Mouse (Mus musculus) olfactory bulb, adult 2 months (tissue): Measurements from ENCODE around the gene Ccdc137. TPM values are rescaled to one million over a fixed set of nuclear protein-coding genes. Genes with fewer than 3 reads are reported as not detected.

Source experiments
- H3K27ac ChIP-seq: fragments of 200-500 bp; 2 replicates; pipeline ENCODE4 v1.5.1; 2012; ENCODE audit warnings: low read depth, low read length; ENCODE audit not compliant: insufficient read depth
- H3K4me1 ChIP-seq: fragments of 200-500 bp; 2 replicates; pipeline ENCODE4 v1.6.1; 2012; ENCODE audit warnings: low read length; ENCODE audit not compliant: control insufficient read depth, insufficient read depth
- H3K4me3 ChIP-seq: fragments of 200-500 bp; 2 replicates; pipeline ENCODE4 v1.5.1; 2012; ENCODE audit warnings: mild to moderate bottlenecking, low read depth, low read length, moderate library complexity; ENCODE audit not compliant: insufficient read depth
- CTCF ChIP-seq: fragments of 200-500 bp; IDR thresholded peaks from 2 replicates; pipeline ENCODE4 v1.5.1; 2012; ENCODE audit warnings: low read depth, mild to moderate bottlenecking, low read length, moderate library complexity; ENCODE audit not compliant: insufficient read depth
- POLR2A ChIP-seq: fragments of 200-500 bp; IDR thresholded peaks from 2 replicates; pipeline ENCODE4 v1.6.1; 2012; ENCODE audit warnings: mild to moderate bottlenecking, low read depth, low read length, moderate library complexity; ENCODE audit not compliant: insufficient read depth
- WGBS: fragments of 180-500 bp; shearing (Covaris S2); methylation state at CpG from one replicate; pipeline ENCODE4 v1.1.7; 2018; 5-methylcytosine and 5-hydroxymethylcytosine counted together
- polyA plus RNA-seq: library from polyadenylated mRNA; stranded (reverse); fragments of >200 nt; gene quantifications from 2 replicates; pipeline ENCODE4 v1.2.4, GENCODE M21; 2012; ENCODE audit warnings: low replicate concordance; ENCODE audit not compliant: missing spikeins, insufficient read depth, insufficient read length

Ccdc137 gene
- polyA plus RNA-seq, 1 experiment: not detected

DNA sequence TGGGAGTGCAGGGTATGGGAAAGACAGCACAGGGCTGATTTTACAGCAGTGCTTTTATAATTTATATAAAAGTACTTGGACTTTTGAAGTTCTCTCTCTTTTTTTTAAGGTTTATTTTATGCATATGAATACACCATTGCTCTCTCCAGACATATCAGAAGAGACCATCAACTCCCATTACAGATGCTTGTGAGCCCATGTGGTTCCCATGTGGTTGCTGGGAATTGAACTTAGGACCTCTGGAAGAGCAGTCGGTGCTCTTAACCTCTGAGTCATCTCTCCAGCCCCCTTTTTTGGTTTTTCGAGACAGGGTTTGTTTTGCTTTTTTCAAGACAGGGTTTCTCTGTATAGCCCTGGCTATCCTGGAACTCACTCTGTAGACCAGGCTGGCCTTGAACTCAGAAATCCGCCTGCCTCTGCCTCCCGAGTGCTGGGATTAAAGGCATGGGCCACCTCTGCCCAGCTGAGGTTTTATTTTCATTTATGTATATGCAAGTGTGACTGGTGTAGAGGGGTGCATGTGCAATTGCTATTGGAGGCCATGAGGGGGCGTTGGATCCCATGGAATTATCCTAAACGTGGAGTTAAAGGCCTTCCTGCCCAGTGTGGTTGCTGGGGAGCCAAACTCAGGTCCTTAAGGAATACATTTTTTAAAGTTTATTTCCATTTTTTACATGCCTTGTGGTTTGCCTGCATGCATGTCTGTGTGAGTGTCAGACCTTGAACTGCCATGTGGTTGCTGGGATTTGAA is 1.1 kb downstream of the Ccdc137 start:
- H3K4me1 ChIP-seq: peaks cover 8% of the 10 kb centered on the region
- TF ChIP-seq POLR2A (no peak), CTCF (no peak)
- WGBS: 66% methylated on average over 6 of the region's 6 CpGs
- H3K27ac ChIP-seq: no peak overlapping the region
- H3K4me3 ChIP-seq: peak overlapping the region; percentile 67

DNA sequence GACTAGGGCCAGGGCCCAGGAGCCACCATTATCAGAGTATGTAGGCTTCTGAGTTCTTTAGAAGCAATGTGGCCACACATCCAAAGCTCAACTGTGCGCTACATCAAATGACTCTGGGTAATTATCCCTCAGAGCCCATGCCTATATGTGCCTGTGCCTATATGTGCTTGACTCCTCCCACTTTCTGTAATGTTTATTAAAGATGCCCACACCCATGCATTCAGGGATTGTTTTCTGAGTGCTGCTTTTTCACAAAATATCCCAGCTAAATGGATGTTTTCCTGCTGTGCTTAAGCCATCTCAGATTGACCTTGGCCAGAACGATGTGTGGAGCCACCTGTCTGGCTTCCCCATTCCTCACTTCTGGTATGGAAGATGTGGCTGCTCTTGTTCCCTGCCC is 5.6 kb downstream of the Ccdc137 start:
- H3K4me1 ChIP-seq: peaks cover 10% of the 10 kb centered on the region; the same call in 1 of the 2 replicates
- H3K4me3 ChIP-seq: no peak overlapping the region
- WGBS: 80% methylated on average over 2 of the region's 2 CpGs
- TF ChIP-seq POLR2A (no peak), CTCF (no peak)
- H3K27ac ChIP-seq: no peak overlapping the region

GRCm38 (mm10) chr11:120464365-120464764 is 6.5 kb downstream of the Ccdc137 start:
- no peak overlapping the region for H3K4me3 ChIP-seq
- WGBS: 82% methylated on average over 5 of the region's 5 CpGs
- no peak for TF ChIP-seq POLR2A
- TF ChIP-seq CTCF: no peak
- no peak overlapping the region for H3K27ac ChIP-seq
- peaks cover 6% of the 10 kb centered on the region; the same call in 1 of the 2 replicates for H3K4me1 ChIP-seq

GRCm38 (mm10) chr11:120465521-120465920 is 7.6 kb downstream of the Ccdc137 start:
- Histone ChIP-seq H3K4me1 (peaks cover 6% of the 10 kb centered on the region; the same call in 1 of the 2 replicates), H3K27ac (no peak overlapping the region), H3K4me3 (no peak overlapping the region)
- TF ChIP-seq POLR2A: no peak
- no peak for TF ChIP-seq CTCF
- WGBS: 88% methylated on average over 4 of the region's 4 CpGs

DNA sequence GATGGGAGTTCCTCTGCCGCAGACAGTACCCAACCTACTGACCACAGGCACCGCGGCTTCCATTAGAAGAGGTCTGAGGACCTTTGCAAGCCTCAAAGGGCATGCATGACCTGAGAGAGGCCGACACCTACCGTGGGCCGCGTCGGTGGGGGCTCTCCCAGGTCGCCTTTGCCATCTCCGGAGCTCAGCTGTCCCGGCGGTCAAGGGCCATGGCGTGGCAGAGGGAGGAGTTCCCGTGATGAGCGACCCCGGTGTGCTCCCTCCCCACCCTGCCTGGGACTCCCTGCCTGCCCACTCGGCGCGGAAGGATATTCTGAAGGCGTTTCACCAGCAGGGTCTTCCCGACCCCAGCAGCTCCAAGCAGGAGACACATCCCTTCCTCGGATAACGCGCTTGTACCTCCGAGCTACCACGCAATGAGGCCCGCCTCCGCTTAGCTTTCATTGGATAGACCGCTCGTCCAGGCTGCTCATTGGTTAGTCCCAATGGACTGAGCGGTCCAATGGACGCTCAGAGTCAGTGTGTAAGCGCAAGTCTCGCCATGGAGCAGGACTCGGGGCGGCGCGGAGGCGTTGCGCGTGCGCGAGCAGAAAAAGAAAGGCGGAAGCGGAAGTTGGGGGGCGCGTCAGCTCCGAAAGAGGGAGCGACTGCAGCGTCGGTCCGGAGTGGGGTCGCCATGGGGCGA is 9.3 kb downstream of the Ccdc137 start, which contains the start of gene Arl16:
Gene Arl16 (minus strand): TSS at position 557 of the 685 bp plus-strand sequence.
- no peak for TF ChIP-seq CTCF
- TF ChIP-seq POLR2A: peak; percentile 94
- peaks cover 6% of the 10 kb centered on the region; the same call in 1 of the 2 replicates for H3K4me1 ChIP-seq
- peak within 1 kb of the TSS; percentile 96 for H3K4me3 ChIP-seq
- H3K27ac ChIP-seq: peak within 1 kb of the TSS; percentile 64
- WGBS: under 1% methylated on average over 54 of the region's 54 CpGs

GRCm38 (mm10) chr11:120467736-120468092 is 9.8 kb downstream of the Ccdc137 start:
- TF ChIP-seq POLR2A (no peak), CTCF (peak; percentile 14; the same call in 1 of the 2 replicates)
- H3K4me1 ChIP-seq: peaks cover 6% of the 10 kb centered on the region; the same call in 1 of the 2 replicates
- peak overlapping the region; percentile 77 for H3K4me3 ChIP-seq
- no peak overlapping the region for H3K27ac ChIP-seq
- WGBS: under 1% methylated on average over 33 of the region's 33 CpGs

GRCm38 (mm10) chr11:120472052-120472451 is 14.1 kb downstream of the Ccdc137 start:
- Histone ChIP-seq H3K4me1 (no peaks in the 10 kb centered on the region), H3K27ac (no peak overlapping the region), H3K4me3 (no peak overlapping the region)
- no peak for TF ChIP-seq CTCF
- WGBS: 94% methylated on average over 6 of the region's 6 CpGs

- no peak overlapping the region for H3K4me3 ChIP-seq
- H3K27ac ChIP-seq: no peak overlapping the region
- H3K4me1 ChIP-seq: peaks cover 12% of the 10 kb centered on the region
- no peak for TF ChIP-seq CTCF
- no peak for TF ChIP-seq POLR2A
- 83% methylated on average over 7 of the region's 7 CpGs for WGBS
These were observed 25.6 kb downstream of the Ccdc137 start for GRCm38 (mm10) chr11:120483448-120483934.

DNA sequence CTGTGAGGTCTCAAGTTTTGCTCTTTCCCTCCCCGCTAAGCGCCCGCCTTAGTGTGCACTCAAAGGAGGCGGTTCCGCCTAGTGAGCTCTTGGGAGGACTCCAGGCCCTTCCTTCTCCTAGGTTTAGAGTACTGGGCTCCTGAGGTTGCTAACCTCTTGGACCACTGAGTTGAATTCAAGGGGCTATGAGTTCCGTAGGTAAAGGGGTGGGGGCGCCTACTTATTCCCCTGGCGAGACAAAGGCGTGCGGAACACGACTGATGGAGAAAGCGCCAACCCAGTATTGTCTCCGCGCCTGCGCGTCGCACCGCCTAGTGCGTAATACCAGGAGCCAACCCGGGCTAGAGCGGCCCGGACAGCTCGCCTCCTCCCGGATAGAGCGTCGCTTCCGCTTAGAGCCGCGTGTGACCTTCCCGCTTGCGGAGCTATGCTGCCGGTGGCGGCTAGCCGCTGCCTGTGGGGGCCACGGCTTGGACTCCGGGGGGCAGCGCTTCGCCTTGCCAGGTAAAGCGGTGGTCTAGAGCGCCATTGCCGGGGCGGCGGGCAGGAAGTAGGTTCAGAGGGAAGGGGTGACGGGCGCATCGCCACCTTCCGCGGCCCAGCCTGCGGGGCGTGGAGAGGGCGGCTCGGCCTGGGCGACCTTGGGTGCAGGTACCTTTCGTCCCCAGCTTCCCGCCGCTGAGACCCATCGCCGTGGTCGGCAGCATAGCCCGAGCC is 26.5 kb downstream of the Ccdc137 start, which contains the start of gene Mrpl12:
Gene Mrpl12 (plus strand): TSS at position 349 of the 717 bp plus-strand sequence.
- TF ChIP-seq POLR2A: peak; percentile 83; the same call in 1 of the 2 replicates
- TF ChIP-seq CTCF: no peak
- WGBS: under 1% methylated on average over 60 of the region's 60 CpGs
- Histone ChIP-seq H3K4me1 (peaks cover 13% of the 10 kb centered on the region), H3K27ac (peak within 1 kb of the TSS; percentile 24), H3K4me3 (peak within 1 kb of the TSS; percentile 64)
